Mouse (Mus musculus) embryo, embryonic 11 days (tissue): ENCODE measurements around the gene Sntg2.
A peak's percentile ranks its signal among the peaks of the same experiment; 100 is the strongest.

Experiments used
- DNase-seq: peaks from one replicate; pipeline ENCODE4 v3.0.0-alpha.2; 2015

Sntg2 gene

DNA sequence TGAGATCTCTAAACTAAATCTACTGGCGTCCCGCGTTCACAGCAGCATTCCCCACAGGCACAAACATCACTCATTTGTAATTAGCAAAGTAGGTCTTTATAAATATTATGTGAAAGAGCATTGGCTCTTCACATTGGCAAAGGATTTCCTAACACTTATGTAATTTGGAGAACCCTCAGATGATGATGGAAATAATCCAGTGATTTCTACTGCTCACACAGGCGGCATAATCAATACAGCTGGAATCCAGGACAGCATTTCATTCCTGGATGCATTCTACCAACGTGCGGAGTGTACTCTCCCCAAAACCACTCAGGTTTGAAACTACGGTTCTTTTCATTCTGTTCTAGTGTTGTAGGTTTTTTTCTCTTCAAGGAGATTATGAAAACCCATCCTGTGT lies 172.6 kb downstream of the Sntg2 start:
- no peak for DNase-seq

DNA sequence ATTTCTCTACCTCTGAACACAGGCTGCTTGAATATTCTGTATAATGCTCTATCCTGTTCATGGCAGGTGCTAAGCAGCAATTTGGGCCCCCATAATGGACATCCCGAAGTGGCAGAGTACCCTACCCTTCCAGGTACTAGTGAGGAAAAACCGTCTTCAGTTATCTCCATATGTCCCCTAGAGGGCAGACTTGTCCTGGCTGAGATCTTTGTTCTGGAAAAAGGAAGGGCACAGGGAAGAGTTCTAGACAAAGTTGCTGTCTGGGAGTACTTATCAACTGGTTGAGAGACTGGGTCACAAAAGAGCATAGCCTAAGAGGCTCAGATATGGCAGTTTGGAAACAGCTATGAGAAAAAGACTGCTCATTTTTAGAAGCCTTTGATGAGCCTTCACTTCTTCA lies 173.4 kb downstream of the Sntg2 start:
- peak; percentile 66 for DNase-seq

DNA sequence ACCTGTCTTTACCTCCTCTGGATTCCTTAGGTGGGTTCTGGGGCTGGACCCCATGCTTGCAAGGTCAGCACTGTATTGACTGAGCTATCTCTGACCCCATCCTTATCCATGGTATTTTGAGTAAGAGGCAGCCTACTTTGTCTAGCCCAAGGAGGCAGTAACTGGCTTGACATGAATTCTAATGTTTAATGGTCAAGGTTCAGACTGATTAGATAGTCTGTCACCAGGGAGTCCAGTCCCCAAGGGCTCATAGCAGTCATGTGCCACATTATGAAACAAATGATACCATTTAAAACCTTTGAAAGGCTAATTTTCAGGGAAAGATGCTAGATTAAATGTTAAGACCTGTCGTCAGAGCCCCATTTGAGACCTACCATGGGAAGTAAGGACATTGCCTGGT lies 174.9 kb downstream of the Sntg2 start:
- no peak for DNase-seq

DNA sequence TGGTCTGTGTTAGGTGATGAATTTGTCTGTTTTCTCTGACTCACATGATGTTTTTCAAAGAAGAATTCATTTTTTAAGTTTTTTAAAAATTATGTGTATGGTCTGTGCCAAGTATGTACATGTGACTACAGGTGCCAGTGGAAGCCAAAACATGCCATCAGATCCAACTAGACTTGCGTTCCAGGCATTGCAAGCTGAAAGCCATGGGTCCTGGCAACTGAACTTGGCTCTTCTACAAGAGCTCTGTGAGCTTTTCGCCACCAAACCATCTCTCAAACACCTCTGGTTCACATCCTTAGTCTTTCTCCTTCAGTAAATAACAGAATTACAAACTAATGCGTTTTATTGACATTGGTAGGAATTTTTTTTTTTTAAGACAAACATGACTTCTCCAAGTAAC lies 191.5 kb downstream of the Sntg2 start:
- DNase-seq: no peak

DNA sequence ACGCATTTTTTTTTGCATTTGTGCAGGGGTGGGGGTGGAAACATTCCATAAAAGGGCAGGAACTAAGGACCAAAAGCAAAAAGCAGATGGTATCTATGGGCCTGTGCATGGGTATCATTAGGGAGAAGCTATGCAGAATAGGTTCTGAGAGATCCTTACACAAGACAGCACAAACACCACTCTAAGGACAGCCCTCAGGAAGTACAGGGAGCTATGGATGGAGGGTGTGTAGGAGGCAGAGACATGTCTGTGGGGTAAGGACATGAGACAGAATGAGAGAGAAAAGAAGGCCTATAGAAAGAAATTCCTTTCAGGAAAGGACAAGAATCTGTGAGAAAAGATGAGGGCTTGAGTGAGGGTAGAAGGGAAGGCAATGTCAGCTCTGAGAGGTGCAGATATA lies 193.6 kb downstream of the Sntg2 start:
- no peak for DNase-seq

DNA sequence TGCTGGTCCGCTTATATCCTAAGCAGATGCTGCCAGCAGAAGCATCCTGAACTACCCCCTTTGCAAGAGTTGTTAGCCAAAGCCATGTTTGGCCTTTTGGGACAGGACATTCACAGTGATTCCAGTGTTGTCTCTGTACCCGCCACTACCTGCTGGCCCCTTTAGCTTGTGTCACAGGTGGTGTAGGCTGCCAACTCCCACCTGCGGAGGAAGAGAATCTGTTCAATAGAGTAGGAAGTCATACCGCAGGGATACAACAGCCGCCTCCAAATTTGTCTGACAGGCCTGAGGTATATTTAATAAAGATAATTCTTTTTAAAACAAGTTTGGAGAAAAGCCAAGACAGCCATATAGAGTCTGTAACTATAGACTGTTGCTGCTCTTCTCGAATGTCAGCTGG lies 195.2 kb downstream of the Sntg2 start:
- no peak for DNase-seq

DNA sequence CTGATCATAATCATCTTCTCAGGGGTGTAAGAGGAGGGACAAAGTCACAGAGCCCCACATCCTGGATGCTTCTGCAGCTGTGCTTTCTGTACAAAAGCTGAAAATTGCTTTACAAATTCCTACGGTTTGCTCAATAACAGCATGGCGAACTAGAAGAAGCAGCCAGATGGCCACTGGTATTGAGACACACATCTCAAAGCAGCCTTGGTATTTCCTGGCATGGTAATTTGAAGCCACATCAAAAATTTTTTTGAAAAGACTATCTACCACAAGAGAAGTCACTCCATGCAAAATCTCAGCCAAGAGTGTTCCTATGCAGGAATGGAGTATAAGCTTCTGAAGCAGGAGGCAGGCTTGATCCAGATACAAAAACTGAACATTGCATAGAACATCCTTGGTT lies 195.6 kb downstream of the Sntg2 start:
- DNase-seq: no peak

DNA sequence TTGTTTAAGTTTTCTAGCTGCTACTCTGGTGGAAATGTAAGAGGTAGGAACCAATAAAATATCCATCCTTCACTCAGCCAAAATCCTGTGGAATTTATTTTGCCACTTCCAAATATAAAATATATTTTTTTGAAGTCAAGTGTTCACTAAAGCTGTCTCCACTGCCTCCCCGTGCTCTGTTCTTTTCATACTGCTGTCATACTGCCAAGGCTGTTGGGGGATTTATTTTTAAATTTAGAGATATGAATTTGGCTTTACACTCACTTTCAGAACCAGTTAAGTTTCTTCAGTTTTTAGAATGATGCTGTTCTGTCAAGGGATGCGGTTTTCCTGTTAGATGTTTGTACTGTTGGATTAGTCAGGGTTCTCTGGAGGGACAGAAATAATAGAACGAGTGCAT lies 204.7 kb downstream of the Sntg2 start:
- DNase-seq: no peak

DNA sequence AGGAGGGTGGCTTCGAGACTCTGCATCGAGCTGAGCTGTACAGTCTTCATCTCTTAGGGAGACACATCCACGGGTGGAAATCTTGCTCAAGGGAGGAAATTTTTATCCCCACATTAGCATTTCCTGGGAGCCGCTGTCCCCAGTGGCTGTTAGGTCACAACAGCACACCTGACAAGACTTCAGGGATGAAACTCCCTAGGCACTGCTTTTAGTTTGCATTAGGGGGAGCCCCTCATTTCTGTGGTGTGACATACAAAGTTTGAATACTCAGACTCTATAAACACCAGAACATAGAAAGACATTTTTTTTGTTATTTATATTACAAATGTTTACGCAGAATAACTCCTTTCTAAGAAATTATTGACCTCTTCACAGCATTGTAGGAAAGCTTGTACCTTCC lies 208.6 kb downstream of the Sntg2 start:
- no peak for DNase-seq

DNA sequence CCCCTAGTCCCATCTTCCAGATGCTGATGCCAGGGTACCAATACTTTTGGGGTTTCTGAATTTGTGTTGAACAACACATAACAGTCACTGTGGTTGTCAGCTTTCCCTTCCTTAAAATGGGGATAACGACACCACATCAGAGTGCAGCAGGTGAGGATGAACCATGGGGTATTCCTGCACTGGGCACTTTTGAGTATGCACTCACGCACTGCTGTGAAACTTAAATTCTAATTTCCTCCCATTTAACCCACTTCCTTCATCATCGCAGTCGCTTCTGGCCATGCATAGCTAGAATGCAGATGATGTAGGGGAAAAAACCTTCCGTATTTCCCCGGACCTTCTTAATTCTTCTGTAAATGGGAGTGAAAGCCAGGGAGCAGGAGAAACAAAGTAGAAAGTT lies 209.2 kb downstream of the Sntg2 start:
- no peak for DNase-seq

DNA sequence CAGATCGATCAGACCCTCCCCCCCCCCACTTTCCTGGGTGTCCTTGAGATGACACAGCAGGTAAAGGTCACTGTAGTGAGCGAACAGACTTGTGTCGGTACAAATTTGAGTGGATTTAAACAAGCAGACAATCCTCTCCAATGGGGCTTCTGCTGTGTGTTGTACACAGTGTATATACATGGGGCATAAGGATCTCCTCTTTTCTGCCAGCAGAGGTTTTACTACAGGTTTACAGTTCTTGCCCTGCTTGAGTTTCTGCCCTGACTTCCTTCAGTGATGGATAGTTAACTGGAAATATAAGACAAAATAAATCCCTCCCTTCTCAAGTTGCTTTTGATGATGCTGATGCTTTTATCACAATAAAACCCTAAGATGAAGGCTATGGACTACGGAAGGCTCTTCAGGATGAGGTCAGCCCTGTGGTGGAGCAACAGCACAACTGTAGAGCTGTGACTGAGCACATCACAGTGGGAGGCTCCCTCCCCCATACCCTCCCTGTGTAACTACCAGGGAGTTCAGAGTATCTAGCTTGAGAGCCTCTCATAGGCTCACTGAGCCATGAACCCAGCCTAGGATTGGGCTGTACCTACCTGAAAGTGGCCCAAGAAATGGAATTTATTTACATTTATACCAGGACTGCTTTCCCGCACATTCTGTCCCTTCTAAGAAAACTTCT lies 211.3 kb downstream of the Sntg2 start:
- no peak for DNase-seq

DNA sequence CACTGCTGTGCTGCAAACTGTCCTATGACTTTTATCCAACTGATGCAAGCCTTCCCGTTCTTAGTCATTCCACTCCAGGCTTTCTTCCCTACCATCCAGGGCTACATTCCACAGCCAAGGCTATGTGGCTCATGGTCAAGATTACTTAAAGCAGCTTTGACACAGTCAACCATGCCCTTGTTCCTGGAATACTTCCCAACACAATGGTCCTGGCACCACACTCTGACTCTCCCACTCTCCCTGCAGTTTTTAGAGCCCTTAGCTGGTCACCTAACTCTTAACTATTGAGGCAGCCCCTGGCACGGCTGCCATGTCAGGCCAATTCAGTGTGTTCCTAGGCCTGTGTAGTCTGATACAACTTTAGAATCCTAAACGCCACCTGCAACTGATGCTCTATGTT lies 212.7 kb downstream of the Sntg2 start:
- DNase-seq: no peak

DNA sequence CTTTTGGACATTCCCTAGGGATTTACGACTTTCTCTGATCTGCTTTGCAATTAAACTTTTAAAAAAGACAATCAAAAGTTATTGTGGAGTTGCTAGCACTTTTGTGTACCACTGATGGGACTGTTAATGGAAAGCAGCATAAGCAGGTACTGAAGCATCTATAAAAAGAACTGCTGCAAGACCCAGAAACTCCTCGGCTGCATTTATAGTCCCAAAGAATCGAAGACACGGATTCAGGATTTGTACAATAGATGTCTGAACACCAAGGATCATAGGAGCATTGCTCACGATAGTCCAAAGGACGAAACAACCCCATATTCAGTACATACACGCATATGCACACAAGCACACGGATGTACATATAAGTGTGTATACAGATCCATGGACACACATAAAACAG lies 213.4 kb downstream of the Sntg2 start:
- DNase-seq: no peak

DNA sequence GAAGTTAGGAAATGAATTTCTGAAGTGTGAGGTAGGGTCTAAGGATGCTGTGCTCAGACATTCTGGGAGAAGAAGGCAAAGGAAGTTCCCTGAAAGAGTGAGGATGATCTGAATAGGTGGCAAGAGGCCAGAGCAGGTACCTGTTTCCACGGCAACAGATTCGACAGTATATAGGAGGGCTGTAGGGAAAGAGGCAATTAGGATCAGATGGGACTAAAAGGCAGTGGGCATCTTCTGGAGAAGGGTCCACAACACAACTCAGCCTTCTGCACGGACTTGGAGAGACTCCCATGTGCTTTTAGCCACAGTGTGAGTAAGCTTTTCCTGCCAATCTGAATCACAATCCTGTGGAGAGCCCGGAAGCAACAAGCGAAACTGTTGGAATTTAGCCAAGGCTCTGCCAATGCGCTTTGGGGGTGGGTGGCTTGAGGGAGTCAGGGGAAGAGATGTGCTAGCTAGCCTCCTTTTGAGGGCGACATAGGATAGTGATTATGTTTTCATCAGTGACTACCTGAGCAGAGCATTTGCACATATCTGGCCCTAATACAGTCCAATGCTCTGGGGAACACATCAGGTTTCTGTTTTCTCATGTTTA lies 219.0 kb downstream of the Sntg2 start:
- DNase-seq: no peak

DNA sequence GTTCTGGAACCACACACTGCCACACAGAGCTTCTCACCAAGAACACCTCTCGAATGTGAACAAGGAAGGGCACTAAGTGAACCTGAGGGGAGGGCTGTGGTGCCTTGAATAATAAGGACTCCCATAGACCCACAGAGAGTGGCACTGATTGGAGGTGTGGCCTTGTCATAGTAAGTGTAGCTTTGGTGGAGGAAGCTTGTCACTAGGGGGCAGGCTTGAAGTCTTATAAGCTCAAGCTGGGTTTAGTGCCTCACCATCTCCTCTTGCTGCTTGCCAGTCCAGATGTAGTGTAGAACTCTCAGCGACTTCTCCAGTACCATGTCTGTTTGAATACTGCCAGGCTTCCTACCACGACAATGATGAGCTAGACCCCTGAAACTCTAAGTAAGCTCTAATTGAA lies 231.1 kb downstream of the Sntg2 start:
- peak; percentile 33 for DNase-seq

DNA sequence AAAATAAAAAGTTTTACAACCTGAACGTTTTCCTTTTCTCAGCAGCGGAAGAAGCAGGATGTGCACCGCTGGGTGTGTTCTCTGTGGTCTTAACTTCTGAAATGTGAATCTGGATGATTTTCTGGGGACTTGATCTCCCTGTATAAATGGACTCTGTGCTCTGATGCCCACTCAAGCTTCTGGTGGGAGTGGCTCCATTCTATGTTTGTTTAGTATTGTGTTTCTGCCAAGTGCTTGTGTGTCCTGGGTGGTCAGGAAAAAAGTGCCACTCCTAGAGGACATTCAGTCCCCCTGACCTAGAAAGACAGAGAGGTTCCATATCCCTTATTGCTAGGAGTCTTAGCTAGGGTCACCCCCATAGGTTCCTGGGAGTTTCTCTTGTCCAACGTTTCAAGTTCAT lies 240.7 kb downstream of the Sntg2 start, which contains the start of gene Tpo:
Tpo (minus strand) TSS at position 101 of the 400 bp plus-strand sequence.
- DNase-seq: no peak

DNA sequence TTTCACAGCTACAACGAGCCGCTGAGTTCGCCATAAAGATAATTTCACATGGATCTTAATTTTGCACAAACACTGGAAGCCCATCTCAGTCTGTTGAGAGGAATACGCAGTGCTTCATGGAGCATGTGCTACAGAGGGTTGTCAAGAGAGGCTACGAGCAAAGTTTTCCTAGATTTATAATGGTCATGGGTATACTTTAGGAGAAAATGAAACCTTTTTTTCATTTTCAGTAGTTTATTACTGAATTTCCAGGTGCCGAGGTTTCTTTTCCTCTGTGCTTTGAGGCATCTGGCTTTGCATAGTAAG lies 243.8 kb downstream of the Sntg2 start:
- no peak for DNase-seq

DNA sequence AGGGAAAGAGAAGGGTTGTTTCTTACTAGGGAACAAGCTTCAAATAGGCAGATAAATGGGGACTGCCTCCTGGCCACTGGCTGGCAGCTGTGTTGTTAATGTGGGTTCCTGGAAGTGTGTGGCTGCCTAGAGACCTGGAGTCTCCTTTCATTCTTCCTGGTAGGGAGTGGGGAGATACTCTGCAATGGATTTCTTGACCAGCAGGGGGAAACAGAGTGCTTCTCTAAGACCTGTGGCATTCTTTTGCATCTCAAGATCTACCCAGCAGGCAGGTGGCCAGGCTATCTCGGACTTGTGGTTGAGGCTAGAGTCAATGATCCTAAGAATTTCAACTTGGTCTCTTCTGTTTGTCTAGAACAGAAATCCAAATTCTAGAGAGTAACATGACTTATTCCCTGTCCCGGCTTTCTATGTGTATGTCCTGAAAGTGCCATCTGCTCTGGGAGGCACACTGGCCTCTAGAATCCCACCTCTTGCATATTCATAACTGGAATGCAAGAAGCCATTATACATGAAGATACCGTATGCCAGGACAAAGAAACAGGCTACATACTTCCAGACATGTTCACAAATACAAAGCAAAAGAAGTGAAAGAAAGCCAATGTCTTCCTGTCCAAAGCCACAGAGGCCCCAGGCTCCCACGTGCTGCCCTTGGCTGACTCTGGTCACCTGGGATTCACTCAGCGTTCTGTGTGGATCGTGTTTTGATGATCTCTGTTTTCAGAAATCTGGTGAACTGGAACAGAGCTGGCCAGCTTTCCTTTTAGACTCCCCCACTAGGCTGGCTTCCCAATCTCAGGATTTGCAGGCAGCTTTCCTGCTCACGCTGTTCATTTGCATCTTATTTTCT lies 244.4 kb downstream of the Sntg2 start:
- DNase-seq: peak; percentile 77
